Mouse (Mus musculus): ENCODE measurements at regions not wholly inside any gene's neighbourhood (a gene's known extent, or its start where the extent isn't known, plus 50 kb on each side); places are given as distances from the start of the nearest gene placed in this dataset.

GRCm38 (mm10) chr12:8109203-8109770 is 98.6 kb upstream of the Ldah start:
- H3K4me2 ChIP-seq (ENCODE audit: low read length) = no peak overlapping the region
- DNase-seq (ENCODE audit: low spot score) (no peak), ATAC-seq (replicated peaks; ENCODE audit: low FRiP score, low TSS enrichment, low read depth) (no peak)
- H3K9ac ChIP-seq (ENCODE audit: low read length) = no peak overlapping the region
- 63% methylated on average over 5 of the region's 5 CpGs for WGBS
- H3K9me3 ChIP-seq (ENCODE audit: control insufficient read depth, low read length) = no peaks in the 10 kb centered on the region
- H3K4me3 ChIP-seq (ENCODE audit: low read depth, low read length) = no peak overlapping the region
- H3K27ac ChIP-seq (ENCODE audit: low read depth) = no peak overlapping the region
- H3K27me3 ChIP-seq (replicated peaks; ENCODE audit: control insufficient read depth, insufficient read depth, low read length) = no peaks in the 10 kb centered on the region
- H3K4me1 ChIP-seq (replicated peaks; ENCODE audit: control insufficient read depth, insufficient read depth, low read length) = no peaks in the 10 kb centered on the region
- H3K36me3 ChIP-seq (ENCODE audit: control insufficient read depth, insufficient read depth, low read length) = no peaks in the 10 kb centered on the region

GRCm38 (mm10) chr12:8109876-8110275 is 98.0 kb upstream of the Ldah start:
- H3K4me3 ChIP-seq (ENCODE audit: low read depth, low read length) = no peak overlapping the region
- no peaks in the 10 kb centered on the region for H3K36me3 ChIP-seq (ENCODE audit: control insufficient read depth, insufficient read depth, low read length)
- H3K9me3 ChIP-seq (ENCODE audit: control insufficient read depth, low read length) = no peaks in the 10 kb centered on the region
- H3K27me3 ChIP-seq (replicated peaks; ENCODE audit: control insufficient read depth, insufficient read depth, low read length) = no peaks in the 10 kb centered on the region
- no peak overlapping the region for H3K9ac ChIP-seq (ENCODE audit: low read length)
- no peaks in the 10 kb centered on the region for H3K4me1 ChIP-seq (replicated peaks; ENCODE audit: control insufficient read depth, insufficient read depth, low read length)
- no peak overlapping the region for H3K4me2 ChIP-seq (ENCODE audit: low read length)
- ATAC-seq (replicated peaks; ENCODE audit: low FRiP score, low TSS enrichment, low read depth) (no peak), DNase-seq (ENCODE audit: low spot score) (no peak)
- no peak overlapping the region for H3K27ac ChIP-seq (ENCODE audit: low read depth)
- 85% methylated on average over 6 of the region's 6 CpGs for WGBS

- no peak for ATAC-seq (replicated peaks; ENCODE audit: low FRiP score, low TSS enrichment, low read depth)
- Histone ChIP-seq H3K4me2 (ENCODE audit: low read length) (no peak overlapping the region), H3K9ac (ENCODE audit: low read length) (no peak overlapping the region), H3K9me3 (ENCODE audit: control insufficient read depth, low read length) (no peaks in the 10 kb centered on the region), H3K27me3 (replicated peaks; ENCODE audit: control insufficient read depth, insufficient read depth, low read length) (no peaks in the 10 kb centered on the region), H3K4me3 (ENCODE audit: low read depth, low read length) (no peak overlapping the region), H3K4me1 (replicated peaks; ENCODE audit: control insufficient read depth, insufficient read depth, low read length) (no peaks in the 10 kb centered on the region), H3K36me3 (ENCODE audit: control insufficient read depth, insufficient read depth, low read length) (no peaks in the 10 kb centered on the region), H3K27ac (ENCODE audit: low read depth) (no peak overlapping the region)
- DNase-seq (ENCODE audit: low spot score) = no peak
- 40% methylated on average over 4 of the region's 4 CpGs for WGBS
Observed at GRCm38 (mm10) chr12:8110297-8110696, 97.6 kb upstream of the Ldah start.

DNA sequence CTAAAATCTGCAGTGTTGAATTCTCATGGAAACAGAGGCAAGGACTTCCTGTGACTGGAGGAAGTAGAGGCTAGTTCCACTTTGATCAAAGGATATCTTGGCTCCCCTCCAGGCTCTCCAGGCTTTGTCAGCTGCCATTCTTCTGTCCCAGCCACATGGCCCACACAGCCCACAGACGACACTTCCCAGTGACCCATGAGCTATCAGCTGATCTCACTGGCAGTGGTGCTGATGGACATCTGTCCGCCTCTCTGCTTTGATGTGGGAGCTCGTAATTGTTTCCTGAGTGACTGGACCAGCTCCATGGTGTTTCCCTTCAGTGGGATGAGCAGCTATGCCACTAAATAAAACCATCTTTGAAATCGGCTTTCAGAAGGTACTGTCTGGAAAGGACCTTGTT is 96.4 kb upstream of the Ldah start:
- DNase-seq (ENCODE audit: low spot score) = no peak
- no peak for ATAC-seq (replicated peaks; ENCODE audit: low FRiP score, low TSS enrichment, low read depth)
- whole genome bisulfite sequencing = 67% methylated on average over 4 of the region's 4 CpGs

GRCm38 (mm10) chr12:8155566-8155965 is 52.3 kb upstream of the Ldah start:
- ATAC-seq (replicated peaks; ENCODE audit: low FRiP score, low TSS enrichment, low read depth) (no peak), DNase-seq (ENCODE audit: low spot score) (no peak)
- no peak overlapping the region for H3K27ac ChIP-seq (ENCODE audit: low read depth)
- H3K4me2 ChIP-seq (ENCODE audit: low read length) = no peak overlapping the region
- H3K9me3 ChIP-seq (ENCODE audit: control insufficient read depth, low read length) = no peaks in the 10 kb centered on the region
- no peak overlapping the region for H3K9ac ChIP-seq (ENCODE audit: low read length)
- H3K4me1 ChIP-seq (replicated peaks; ENCODE audit: control insufficient read depth, insufficient read depth, low read length) = no peaks in the 10 kb centered on the region
- WGBS = 91% methylated on average over 1 of the region's 1 CpGs
- no peaks in the 10 kb centered on the region for H3K36me3 ChIP-seq (ENCODE audit: control insufficient read depth, insufficient read depth, low read length)
- H3K27me3 ChIP-seq (replicated peaks; ENCODE audit: control insufficient read depth, insufficient read depth, low read length) = no peaks in the 10 kb centered on the region
- no peak overlapping the region for H3K4me3 ChIP-seq (ENCODE audit: low read depth, low read length)

More for the DNA sequence above, 96.4 kb upstream of the Ldah start:
- no peak overlapping the region for H3K4me2 ChIP-seq (ENCODE audit: low read length)
- no peaks in the 10 kb centered on the region for H3K27me3 ChIP-seq (replicated peaks; ENCODE audit: control insufficient read depth, insufficient read depth, low read length)
- no peaks in the 10 kb centered on the region for H3K9me3 ChIP-seq (ENCODE audit: control insufficient read depth, low read length)
- H3K4me1 ChIP-seq (replicated peaks; ENCODE audit: control insufficient read depth, insufficient read depth, low read length) = no peaks in the 10 kb centered on the region
- H3K9ac ChIP-seq (ENCODE audit: low read length) = no peak overlapping the region
- H3K27ac ChIP-seq (ENCODE audit: low read depth) = no peak overlapping the region
- no peak overlapping the region for H3K4me3 ChIP-seq (ENCODE audit: low read depth, low read length)
- H3K36me3 ChIP-seq (ENCODE audit: control insufficient read depth, insufficient read depth, low read length) = no peaks in the 10 kb centered on the region
